Mouse (Mus musculus) ovary, adult 18-20 months (tissue): ENCODE results near the gene Rnf166.
A peak's percentile ranks its signal among the peaks of the same experiment; 100 is the strongest.

Experiments
- DNase-seq: peaks from one replicate; pipeline ENCODE4 v3.0.0; 2022; ENCODE audit warnings: low spot score, mixed read lengths

Rnf166 gene

GRCm38 (mm10) chr8:122475580-122476320, at the start of gene Rnf166, which contains the start of gene Ctu2:
TSS of gene Rnf166 (minus strand) at chr8:122476064.
TSS of gene Ctu2 (plus strand) at chr8:122476143.
- peak; percentile 83 for DNase-seq

- DNase-seq = no peak
Measured at GRCm38 (mm10) chr8:122525004-122525403, 49.1 kb upstream of the Rnf166 start.

- no peak for DNase-seq
Measured at GRCm38 (mm10) chr8:122524506-122524905, 48.6 kb upstream of the Rnf166 start.

- DNase-seq = no peak
Measured at GRCm38 (mm10) chr8:122523652-122524360, 47.9 kb upstream of the Rnf166 start.

- peak; percentile 49 for DNase-seq
Measured at GRCm38 (mm10) chr8:122522796-122523651, 47.2 kb upstream of the Rnf166 start.

- DNase-seq = no peak
Measured at GRCm38 (mm10) chr8:122520611-122521010, 44.7 kb upstream of the Rnf166 start.

- DNase-seq = no peak
Measured at GRCm38 (mm10) chr8:122517541-122518190, 41.8 kb upstream of the Rnf166 start.

- no peak for DNase-seq
Measured at GRCm38 (mm10) chr8:122515699-122516098, 39.8 kb upstream of the Rnf166 start.

GRCm38 (mm10) chr8:122512392-122512791, 36.5 kb upstream of the Rnf166 start:
- no peak for DNase-seq

- no peak for DNase-seq
Measured at GRCm38 (mm10) chr8:122511552-122511951, 35.7 kb upstream of the Rnf166 start.

GRCm38 (mm10) chr8:122500856-122501255, 25.0 kb upstream of the Rnf166 start:
- peak; percentile 49 for DNase-seq

- DNase-seq = no peak
Measured at GRCm38 (mm10) chr8:122497912-122498311, 22.0 kb upstream of the Rnf166 start.

GRCm38 (mm10) chr8:122497016-122497734, 21.3 kb upstream of the Rnf166 start:
- DNase-seq = no peak

- no peak for DNase-seq
Measured at GRCm38 (mm10) chr8:122488387-122488786, 12.5 kb upstream of the Rnf166 start.

- no peak for DNase-seq
Measured at GRCm38 (mm10) chr8:122484831-122485230, 9.0 kb upstream of the Rnf166 start.

GRCm38 (mm10) chr8:122483877-122484276, 8.0 kb upstream of the Rnf166 start:
- DNase-seq = no peak

- no peak for DNase-seq
Measured at GRCm38 (mm10) chr8:122482448-122482847, 6.6 kb upstream of the Rnf166 start.

- DNase-seq = peak; percentile 68
Measured at GRCm38 (mm10) chr8:122474951-122475560, 808 bp downstream of the Rnf166 start.

GRCm38 (mm10) chr8:122473911-122474421, 1.9 kb downstream of the Rnf166 start:
- DNase-seq = no peak

- no peak for DNase-seq
Measured at GRCm38 (mm10) chr8:122470691-122471090, 5.2 kb downstream of the Rnf166 start.
